Mouse (Mus musculus) megakaryocyte, embryonic 14.5 days (primary cell): ENCODE data around the gene Usp27x. TPM values are rescaled to one million over a fixed set of nuclear protein-coding genes. Genes with fewer than 3 reads are reported as not detected.

Source experiments
- H3K27me3 ChIP-seq: replicated peaks from 2 replicates; pipeline ENCODE3; 2012; ENCODE audit warnings: inconsistent platforms
- H3K36me3 ChIP-seq: replicated peaks from 2 replicates; pipeline ENCODE3; 2012; ENCODE audit warnings: low read length, inconsistent platforms, mixed read lengths
- H3K4me1 ChIP-seq: 2 replicates; pipeline ENCODE4 v1.6.1; 2012; ENCODE audit warnings: inconsistent platforms
- H3K4me3 ChIP-seq: replicated peaks from 2 replicates; pipeline ENCODE3; 2012; ENCODE audit warnings: moderate library complexity, mild to moderate bottlenecking, inconsistent platforms
- H3K9me3 ChIP-seq: 2 replicates; pipeline ENCODE4 v1.6.1; 2012; ENCODE audit warnings: inconsistent platforms
- FLI1 ChIP-seq: IDR thresholded peaks from 2 replicates; pipeline ENCODE4 v1.6.1; 2012; ENCODE audit warnings: low read length, inconsistent platforms, mixed read lengths
- GATA1 ChIP-seq: IDR thresholded peaks from 3 replicates; pipeline ENCODE4 v1.6.1; 2012; ENCODE audit warnings: mixed read lengths, low read length, inconsistent platforms, borderline replicate concordance
- polyA plus RNA-seq: library from polyadenylated mRNA; stranded (reverse); fragments of >175 nt; gene quantifications from 2 replicates; pipeline ENCODE4 v1.2.3, GENCODE M21; 2012; ENCODE audit warnings: low replicate concordance; ENCODE audit not compliant: insufficient read depth

Gene Usp27x
- 0.26 TPM in 1 of 2 replicates, not detected in the other for polyA plus RNA-seq

DNA sequence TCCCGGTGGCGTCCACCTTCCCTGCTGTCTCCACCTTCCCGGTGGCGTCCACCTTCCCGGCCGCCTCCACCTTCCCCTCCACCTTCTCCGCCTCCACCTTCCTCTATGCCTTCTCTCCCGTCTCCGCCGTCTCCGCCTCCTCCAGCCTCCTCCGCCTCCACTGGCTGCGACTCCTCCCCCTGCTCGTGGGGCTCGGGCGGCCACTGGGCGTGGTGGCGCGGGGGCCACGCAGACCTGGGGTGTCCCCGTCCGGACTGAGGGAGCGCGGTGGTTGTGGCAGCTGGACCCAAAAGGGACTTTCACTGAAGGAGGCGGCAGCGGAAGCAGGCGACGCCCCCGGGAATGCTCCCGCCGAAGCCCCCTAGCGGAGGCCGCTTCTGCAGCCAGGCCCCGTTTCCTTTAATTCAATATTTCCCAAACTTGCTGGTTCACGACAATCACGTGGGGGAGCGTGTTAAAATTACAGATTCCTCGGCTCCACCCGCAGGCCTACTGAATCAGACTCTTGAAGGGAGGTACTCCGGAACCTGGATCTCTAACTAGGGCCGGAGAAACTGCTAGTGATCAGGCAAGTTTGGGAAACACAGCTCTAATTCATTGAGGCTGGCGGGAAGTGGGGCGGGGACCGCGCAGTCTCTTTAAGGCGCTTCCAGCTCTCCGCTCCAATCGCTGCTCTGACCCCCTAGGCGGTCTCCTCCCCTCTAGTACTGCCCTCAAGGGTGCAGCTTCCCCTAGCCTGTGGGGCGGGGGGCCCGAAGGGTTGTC is at the start of gene Usp27x:
Gene Usp27x, minus strand, starts transcription at position 115 of the 765 bp plus-strand sequence.
- TF ChIP-seq GATA1 (no peak), FLI1 (no peak)
- H3K4me3 ChIP-seq = peak within 1 kb of the TSS; percentile 94
- peaks cover 27% of the 10 kb centered on the region for H3K27me3 ChIP-seq
- H3K4me1 ChIP-seq = peaks cover 18% of the 10 kb centered on the region
- no peaks in the 10 kb centered on the region for H3K36me3 ChIP-seq
- H3K9me3 ChIP-seq = 0 out of 2 replicates have a peak, but pooled peaks cover 15% of the 10 kb centered on the region

DNA sequence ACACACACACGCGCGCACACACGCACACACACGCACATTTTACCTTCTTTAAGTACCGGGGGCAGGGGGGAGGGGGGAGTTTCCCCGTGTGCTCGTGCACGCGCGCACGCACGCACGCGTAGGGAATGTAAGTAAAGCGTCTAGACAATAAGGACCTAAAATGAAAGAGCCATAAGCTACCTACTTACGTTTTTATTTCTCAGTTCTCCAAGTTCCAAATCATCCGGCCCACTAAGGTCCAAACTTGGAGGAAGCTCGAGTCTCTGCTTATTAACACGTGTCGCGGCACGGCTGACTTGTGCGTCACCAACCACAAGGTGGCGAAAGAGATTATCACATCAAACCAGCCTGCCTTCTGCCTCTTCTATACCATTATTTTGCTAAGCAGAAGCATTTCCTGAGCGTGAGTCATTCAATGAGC is 47.1 kb upstream of the Usp27x start:
- TF ChIP-seq FLI1 (no peak), GATA1 (no peak)
- Histone ChIP-seq H3K4me1 (peaks cover 19% of the 10 kb centered on the region; the same call in 1 of the 2 replicates), H3K27me3 (peaks cover 6% of the 10 kb centered on the region), H3K36me3 (no peaks in the 10 kb centered on the region), H3K4me3 (peak overlapping the region; percentile 92), H3K9me3 (no peaks in the 10 kb centered on the region)

DNA sequence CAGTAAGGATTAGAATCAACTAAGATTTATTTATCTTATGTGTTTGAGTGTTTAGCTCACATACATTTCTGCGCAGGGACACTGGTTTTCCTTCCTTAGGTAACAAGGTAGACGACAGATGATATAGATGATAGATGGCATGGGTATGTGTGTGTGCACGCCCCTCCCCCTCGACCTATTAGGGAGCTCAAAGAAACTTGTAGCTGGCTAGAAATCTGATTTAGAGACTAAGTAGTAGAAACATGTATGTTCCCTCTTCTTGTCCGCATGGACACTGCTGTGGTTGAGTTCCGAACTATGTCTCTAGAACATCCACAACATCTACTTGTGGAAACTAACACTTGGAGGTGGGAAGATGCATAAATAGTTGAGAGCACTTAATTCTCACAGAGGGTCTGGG is 46.5 kb upstream of the Usp27x start:
- peaks cover 19% of the 10 kb centered on the region; the same call in 1 of the 2 replicates for H3K4me1 ChIP-seq
- no peaks in the 10 kb centered on the region for H3K36me3 ChIP-seq
- TF ChIP-seq GATA1 (no peak), FLI1 (no peak)
- peaks cover 5% of the 10 kb centered on the region for H3K27me3 ChIP-seq
- H3K4me3 ChIP-seq = peak overlapping the region; percentile 92
- no peaks in the 10 kb centered on the region for H3K9me3 ChIP-seq

DNA sequence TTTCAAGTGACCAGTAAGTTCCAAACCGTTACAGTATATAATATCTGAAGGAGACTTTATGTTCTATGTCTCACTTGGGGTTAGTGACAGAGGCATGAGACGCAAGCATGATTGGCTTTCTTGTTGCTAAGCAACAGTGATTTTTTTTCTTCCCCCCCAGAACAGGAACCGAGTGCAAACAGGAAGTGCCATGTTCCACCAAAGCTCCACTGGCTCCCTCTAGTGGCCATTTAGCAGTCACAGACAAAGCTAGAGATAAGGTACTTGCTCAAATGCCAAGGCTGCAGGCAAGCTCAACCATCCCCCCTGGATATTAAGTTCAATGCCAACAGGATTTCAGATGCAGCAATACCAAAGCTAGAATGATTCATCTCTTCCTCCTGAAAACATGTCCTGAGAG is 45.4 kb upstream of the Usp27x start:
- no peaks in the 10 kb centered on the region for H3K36me3 ChIP-seq
- peaks cover 19% of the 10 kb centered on the region; the same call in 1 of the 2 replicates for H3K4me1 ChIP-seq
- H3K4me3 ChIP-seq = no peak overlapping the region
- peaks cover 4% of the 10 kb centered on the region for H3K27me3 ChIP-seq
- H3K9me3 ChIP-seq = no peaks in the 10 kb centered on the region
- no peak for TF ChIP-seq FLI1
- no peak for TF ChIP-seq GATA1

DNA sequence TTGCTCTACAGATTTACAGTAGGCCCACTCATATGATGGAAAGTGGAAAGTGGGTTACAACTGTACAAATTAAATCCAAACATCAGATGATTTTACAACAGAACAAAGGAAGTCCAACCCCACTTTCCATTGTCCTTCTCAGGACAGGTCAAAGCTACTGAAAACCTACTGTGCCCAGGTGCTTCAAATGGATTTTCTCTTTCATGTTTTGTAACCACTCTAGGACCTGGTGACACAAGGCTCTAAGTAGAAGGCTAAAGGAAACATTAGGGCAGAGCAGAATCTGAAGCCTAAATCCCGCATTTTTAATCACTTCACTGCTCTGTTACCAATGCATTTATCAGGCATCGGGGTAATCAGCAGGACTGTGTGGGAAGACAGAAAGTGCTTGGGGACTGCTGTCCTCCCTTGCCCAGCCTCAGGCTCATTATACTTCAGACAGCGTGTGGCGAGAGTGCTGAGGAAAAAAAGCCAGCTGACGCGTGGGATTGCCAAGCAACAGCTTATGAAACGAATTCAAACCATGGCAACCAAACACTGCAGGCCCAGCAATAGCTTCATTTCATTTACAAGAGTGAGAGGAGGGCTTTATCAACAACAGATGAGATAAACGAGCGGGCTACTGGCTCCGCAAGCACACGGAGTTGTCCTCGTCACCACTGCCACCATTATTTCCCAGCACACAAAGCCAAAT is 40.7 kb upstream of the Usp27x start:
- TF ChIP-seq GATA1 = no peak
- TF ChIP-seq FLI1 = no peak
- no peak overlapping the region for H3K4me3 ChIP-seq
- H3K27me3 ChIP-seq = peaks cover 5% of the 10 kb centered on the region
- H3K4me1 ChIP-seq = peaks cover 8% of the 10 kb centered on the region; the same call in 1 of the 2 replicates
- no peaks in the 10 kb centered on the region for H3K36me3 ChIP-seq
- H3K9me3 ChIP-seq = no peaks in the 10 kb centered on the region

GRCm38 (mm10) chrX:7415308-7415707 is 39.7 kb upstream of the Usp27x start:
- Histone ChIP-seq H3K4me1 (no peaks in the 10 kb centered on the region), H3K36me3 (no peaks in the 10 kb centered on the region)
- TF ChIP-seq FLI1 = no peak
- no peak for TF ChIP-seq GATA1

DNA sequence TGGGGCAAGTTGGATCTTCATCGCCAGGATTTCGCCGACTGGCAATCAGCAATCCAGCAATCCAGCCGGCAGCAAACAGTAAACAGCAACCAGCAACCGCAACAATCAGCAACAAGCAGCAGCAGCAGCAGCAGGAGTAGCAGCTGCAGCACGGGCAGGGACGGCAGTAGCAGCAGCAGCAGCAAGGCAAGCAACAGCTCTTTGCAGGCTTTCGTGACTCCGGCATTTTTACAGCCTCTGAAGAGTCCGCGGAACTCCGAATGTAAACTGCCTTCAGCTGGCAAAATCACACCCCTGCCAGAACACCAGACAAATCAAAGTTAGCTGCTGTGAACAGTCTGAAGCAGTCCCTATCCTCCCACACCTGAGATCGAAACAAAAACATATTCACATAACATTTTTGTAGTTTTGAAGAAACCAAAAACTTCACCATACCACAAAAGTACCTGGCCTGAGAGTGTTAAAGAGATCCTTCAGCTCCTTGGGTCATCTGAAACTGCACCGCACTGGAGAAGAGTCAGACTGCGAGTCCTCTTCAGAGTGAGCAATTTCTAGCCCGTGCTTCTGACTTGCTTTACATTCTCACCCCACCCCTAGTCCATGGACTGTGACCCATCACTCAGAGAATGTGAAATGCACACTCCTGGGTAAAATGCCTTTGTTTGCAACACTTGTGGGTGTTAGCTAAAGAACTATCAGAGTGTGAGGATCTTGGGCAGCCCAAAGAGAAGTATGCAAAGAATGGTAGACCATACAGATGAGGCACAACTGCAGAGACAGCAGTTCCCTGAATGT is 36.8 kb upstream of the Usp27x start:
- no peak for TF ChIP-seq FLI1
- TF ChIP-seq GATA1 = no peak
- H3K36me3 ChIP-seq = no peaks in the 10 kb centered on the region
- no peaks in the 10 kb centered on the region for H3K9me3 ChIP-seq
- H3K27me3 ChIP-seq = peaks cover 8% of the 10 kb centered on the region
- no peak overlapping the region for H3K4me3 ChIP-seq
- H3K4me1 ChIP-seq = no peaks in the 10 kb centered on the region

More at GRCm38 (mm10) chrX:7415308-7415707, 39.7 kb upstream of the Usp27x start:
- Histone ChIP-seq H3K27me3 (peaks cover 8% of the 10 kb centered on the region), H3K9me3 (no peaks in the 10 kb centered on the region), H3K4me3 (no peak overlapping the region)

- H3K27me3 ChIP-seq = peaks cover 27% of the 10 kb centered on the region
- TF ChIP-seq GATA1 = no peak
- no peak for TF ChIP-seq FLI1
- peak overlapping the region; percentile 94 for H3K4me3 ChIP-seq
- H3K9me3 ChIP-seq = 0 out of 2 replicates have a peak, but pooled peaks cover 15% of the 10 kb centered on the region
- peaks cover 18% of the 10 kb centered on the region for H3K4me1 ChIP-seq
- H3K36me3 ChIP-seq = no peaks in the 10 kb centered on the region
Measured at GRCm38 (mm10) chrX:7376586-7376985, 956 bp upstream of the Usp27x start.

DNA sequence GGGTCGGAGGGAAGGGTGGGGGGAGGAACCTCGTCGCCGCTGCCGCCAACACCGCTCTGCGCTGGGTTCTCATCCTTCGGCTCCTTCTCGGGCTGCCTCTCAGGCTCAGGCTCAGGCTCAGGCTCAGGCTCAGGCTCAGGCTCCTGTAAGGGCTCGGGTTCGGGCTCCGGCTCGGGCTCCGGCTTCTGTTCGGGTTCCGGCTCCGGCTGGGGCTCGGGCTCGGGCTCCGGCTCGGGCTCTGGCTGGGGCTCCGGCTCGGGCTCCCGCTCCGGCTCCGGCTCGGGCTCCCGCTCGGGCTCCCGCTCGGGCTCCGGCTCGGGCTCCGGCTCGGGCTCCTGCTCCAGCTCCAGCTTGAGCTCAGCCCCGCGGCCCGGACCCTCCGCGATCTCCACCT is 311 bp downstream of the Usp27x start:
- Histone ChIP-seq H3K4me1 (peaks cover 18% of the 10 kb centered on the region), H3K36me3 (no peaks in the 10 kb centered on the region), H3K27me3 (peaks cover 27% of the 10 kb centered on the region), H3K4me3 (peak overlapping the region; percentile 94), H3K9me3 (0 out of 2 replicates have a peak, but pooled peaks cover 15% of the 10 kb centered on the region)
- TF ChIP-seq GATA1 (no peak), FLI1 (no peak)
